Mouse (Mus musculus) embryo, embryonic 10 days (tissue): ENCODE results near the gene Usp28.
"Not testable (repeated sequence)": the region's sequence is repeated elsewhere in the genome, so short reads cannot be mapped to it uniquely, and the experiment has no call there.

Source experiments
- DNase-seq: peaks from one replicate; pipeline ENCODE4 v3.0.0-alpha.2; 2015; ENCODE audit warnings: low spot score

Gene Usp28

GRCm38 (mm10) chr9:48984845-48985707, at the start of gene Usp28:
Gene Usp28 (plus strand): TSS chr9:48985375.
- peak; percentile 97 for DNase-seq

GRCm38 (mm10) chr9:48942349-48942748, 42.8 kb upstream of the Usp28 start:
- DNase-seq: no peak

GRCm38 (mm10) chr9:48947565-48947964, 37.6 kb upstream of the Usp28 start:
- no peak for DNase-seq

GRCm38 (mm10) chr9:48961314-48961713, 23.9 kb upstream of the Usp28 start:
- peak; percentile 7 for DNase-seq

GRCm38 (mm10) chr9:48962131-48962530, 23.0 kb upstream of the Usp28 start:
- DNase-seq: peak; percentile 23

- DNase-seq: peak; percentile 43
Measured at GRCm38 (mm10) chr9:48964587-48965040, 20.6 kb upstream of the Usp28 start, which contains the start of gene Htr3b. Gene Htr3b (minus strand): TSS chr9:48964990.

- DNase-seq: peak; percentile 84
Measured at GRCm38 (mm10) chr9:48972494-48972893, 12.7 kb upstream of the Usp28 start.

GRCm38 (mm10) chr9:48976661-48977355, 8.4 kb upstream of the Usp28 start:
- no peak for DNase-seq

GRCm38 (mm10) chr9:48980371-48980770, 4.8 kb upstream of the Usp28 start:
- DNase-seq: no peak

GRCm38 (mm10) chr9:48980781-48981180, 4.4 kb upstream of the Usp28 start:
- DNase-seq: no peak

GRCm38 (mm10) chr9:48981827-48982226, 3.3 kb upstream of the Usp28 start:
- DNase-seq: no peak

GRCm38 (mm10) chr9:48983801-48984200, 1.4 kb upstream of the Usp28 start:
- not testable (repeated sequence) for DNase-seq

- DNase-seq: no peak
Measured at GRCm38 (mm10) chr9:48984320-48984844, 793 bp upstream of the Usp28 start.

- peak; percentile 60 for DNase-seq
Measured at GRCm38 (mm10) chr9:48985708-48986088, 523 bp downstream of the Usp28 start.

GRCm38 (mm10) chr9:48986616-48987141, 1.5 kb downstream of the Usp28 start:
- DNase-seq: peak; percentile 32

GRCm38 (mm10) chr9:48987201-48988101, 2.3 kb downstream of the Usp28 start:
- peak; percentile 63 for DNase-seq

- no peak for DNase-seq
Measured at GRCm38 (mm10) chr9:48991671-48992070, 6.5 kb downstream of the Usp28 start.

- no peak for DNase-seq
Measured at GRCm38 (mm10) chr9:48994779-48995178, 9.6 kb downstream of the Usp28 start.

GRCm38 (mm10) chr9:48995735-48996134, 10.6 kb downstream of the Usp28 start:
- no peak for DNase-seq

- DNase-seq: no peak
Measured at GRCm38 (mm10) chr9:48999256-48999655, 14.1 kb downstream of the Usp28 start.

GRCm38 (mm10) chr9:49015824-49016223, 30.6 kb downstream of the Usp28 start:
- no peak for DNase-seq
